Mouse (Mus musculus): ENCODE measurements around the gene Tnfaip1.

- TF ChIP-seq CTCF (IDR thresholded peaks at IDR 0.05; ENCODE audit: extremely low read depth, insufficient read depth, low read length), result no peak
- TF ChIP-seq POLR2A (IDR thresholded peaks at IDR 0.05; ENCODE audit: extremely low read depth, insufficient read depth, low read length), result no peak
Observed at GRCm38 (mm10) chr11:78497071-78497541, 39.0 kb downstream of the Tnfaip1 start.
